Mouse (Mus musculus) thymus, adult 2 months (tissue): Measurements from ENCODE around the gene Ssh2.

Experiments used
- CTCF ChIP-seq: fragments of 200-500 bp; IDR thresholded peaks from 2 replicates; pipeline ENCODE4 v1.5.1; 2012; ENCODE audit warnings: mild to moderate bottlenecking, control low read depth, low read length, moderate library complexity, borderline replicate concordance; ENCODE audit not compliant: control insufficient read depth, poor library complexity, insufficient read depth; ENCODE audit errors: extremely low read depth
- POLR2A ChIP-seq: fragments of 200-500 bp; IDR thresholded peaks from 2 replicates; pipeline ENCODE4 v1.6.1; 2012; ENCODE audit warnings: mild to moderate bottlenecking, low read length, control low read depth, moderate library complexity; ENCODE audit not compliant: control insufficient read depth, poor library complexity, insufficient read depth; ENCODE audit errors: extremely low read depth

DNA sequence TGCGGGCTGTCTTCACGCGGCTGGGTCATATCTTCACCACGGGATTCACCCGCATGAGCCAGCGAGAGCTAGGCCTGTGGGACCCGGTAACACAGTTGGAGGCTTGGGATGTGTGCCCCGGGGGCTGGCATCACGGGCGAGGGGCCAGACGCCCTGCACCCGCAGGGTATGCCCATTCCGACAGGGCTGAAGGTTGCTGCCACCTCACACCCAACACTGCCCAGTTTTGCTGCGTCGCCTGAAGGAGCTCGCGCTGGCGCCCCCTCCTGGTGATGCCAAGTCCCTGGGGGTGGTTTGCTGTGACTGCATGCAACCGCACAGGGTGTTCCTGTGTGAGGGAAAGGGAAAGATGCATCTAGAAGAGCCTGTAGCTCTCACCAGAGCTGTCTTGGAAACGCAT, 251.7 kb downstream of the Ssh2 start:
- no peak for TF ChIP-seq POLR2A
- TF ChIP-seq CTCF: peak; percentile 95
